Mouse (Mus musculus) lung, postnatal 0 days (tissue): Measurements from ENCODE around the gene Skiv2l.

Experiments used
- CTCF ChIP-seq: IDR thresholded peaks from 2 replicates; pipeline ENCODE4 v1.5.1; 2016; ENCODE audit warnings: antibody characterized with exemption, mild to moderate bottlenecking
- EP300 ChIP-seq: IDR thresholded peaks from 2 replicates; pipeline ENCODE4 v1.6.1; 2016; ENCODE audit warnings: antibody characterized with exemption, mild to moderate bottlenecking, control low read depth

GRCm38 (mm10) chr17:34836155-34836855 lies 13.7 kb downstream of the Skiv2l start:
- no peak for TF ChIP-seq CTCF
- TF ChIP-seq EP300: no peak
